Mouse (Mus musculus) cerebellum, postnatal 14 days (tissue): ENCODE measurements around the gene Coq8a.

Experiments
- DNase-seq, 2 experiments: peaks; one replicate each; pipeline ENCODE4 v3.0.0; 2021; ENCODE audit warnings: mixed read lengths in 2 of 2

The Coq8a gene

GRCm38 (mm10) chr1:180173017-180173416, 26.4 kb downstream of the Coq8a start:
- DNase-seq = no peak

GRCm38 (mm10) chr1:180172600-180172999, 26.8 kb downstream of the Coq8a start:
- DNase-seq = no peak

GRCm38 (mm10) chr1:180171883-180172282, 27.5 kb downstream of the Coq8a start:
- peak in 1 of 2 experiments; percentile 41 for DNase-seq

GRCm38 (mm10) chr1:180170071-180170470, 29.3 kb downstream of the Coq8a start:
- no peak for DNase-seq

- DNase-seq = no peak
Observed at GRCm38 (mm10) chr1:180169161-180169560, 30.2 kb downstream of the Coq8a start.

- DNase-seq = peak; percentile 46 to 62
Observed at GRCm38 (mm10) chr1:180168294-180168693, 31.1 kb downstream of the Coq8a start.

GRCm38 (mm10) chr1:180166533-180166932, 32.9 kb downstream of the Coq8a start:
- DNase-seq = no peak

- DNase-seq = no peak
Observed at GRCm38 (mm10) chr1:180162986-180163385, 36.4 kb downstream of the Coq8a start.

GRCm38 (mm10) chr1:180161566-180162355, 37.6 kb downstream of the Coq8a start:
- no peak for DNase-seq

GRCm38 (mm10) chr1:180161160-180161559, 38.2 kb downstream of the Coq8a start:
- peak; percentile 69 for DNase-seq

GRCm38 (mm10) chr1:180160545-180160944, 38.9 kb downstream of the Coq8a start:
- DNase-seq = no peak

- DNase-seq = no peak
Observed at GRCm38 (mm10) chr1:180158648-180159047, 40.8 kb downstream of the Coq8a start.

- no peak for DNase-seq
Observed at GRCm38 (mm10) chr1:180151191-180151590, 48.2 kb downstream of the Coq8a start.

GRCm38 (mm10) chr1:180148563-180148962, 50.8 kb downstream of the Coq8a start:
- DNase-seq = no peak

- DNase-seq = no peak
Observed at GRCm38 (mm10) chr1:180148036-180148435, 51.4 kb downstream of the Coq8a start.

GRCm38 (mm10) chr1:180140970-180141369, 58.4 kb downstream of the Coq8a start:
- DNase-seq = no peak

- no peak for DNase-seq
Observed at GRCm38 (mm10) chr1:180139158-180139557, 60.2 kb downstream of the Coq8a start.

GRCm38 (mm10) chr1:180132187-180132586, 67.2 kb downstream of the Coq8a start:
- no peak for DNase-seq

- no peak for DNase-seq
Observed at GRCm38 (mm10) chr1:180131402-180131801, 68.0 kb downstream of the Coq8a start.

GRCm38 (mm10) chr1:180128077-180128792, 71.2 kb downstream of the Coq8a start:
- DNase-seq = no peak

- no peak for DNase-seq
Observed at GRCm38 (mm10) chr1:180118233-180118632, 81.2 kb downstream of the Coq8a start.

- peak; percentile 30 to 64 for DNase-seq
Observed at GRCm38 (mm10) chr1:180116525-180116924, 82.9 kb downstream of the Coq8a start.
